Mouse (Mus musculus) gastrocnemius, adult 18-20 months (tissue): ENCODE data around the gene Plekho1. TPM values are rescaled to one million over a fixed set of nuclear protein-coding genes. Genes with fewer than 3 reads are reported as not detected.
"Not testable (repeated sequence)": the region's sequence is repeated elsewhere in the genome, so short reads cannot be mapped to it uniquely, and the experiment has no call there.

ENCODE experiments used
- DNase-seq: peaks from one replicate; pipeline ENCODE4 v3.0.0; 2021; ENCODE audit warnings: low spot score
- long read RNA-seq, 2 experiments: library from polyadenylated mRNA; stranded (forward); transcript quantifications; one replicate each; pipeline ENCODE4 v2.0.0; 2021
- total RNA-seq, 2 experiments: library from RNA; stranded (reverse); gene quantifications; 2 replicates each; pipeline ENCODE4 v1.2.3; 2021

Plekho1 gene
- 10 to 100 TPM; 13.9 to 22.0 TPM for total RNA-seq
- long read RNA-seq, experiment 1, partial matches to known transcripts, result 0 of 3 reads
- long read RNA-seq, experiment 1, other reads (novel, unspliced or antisense), result 0 of 3 reads
- long read RNA-seq, experiment 2, partial matches to known transcripts, result 0 of 6 reads
- long read RNA-seq, experiment 2, other reads (novel, unspliced or antisense), result 2 of 6 reads

DNA sequence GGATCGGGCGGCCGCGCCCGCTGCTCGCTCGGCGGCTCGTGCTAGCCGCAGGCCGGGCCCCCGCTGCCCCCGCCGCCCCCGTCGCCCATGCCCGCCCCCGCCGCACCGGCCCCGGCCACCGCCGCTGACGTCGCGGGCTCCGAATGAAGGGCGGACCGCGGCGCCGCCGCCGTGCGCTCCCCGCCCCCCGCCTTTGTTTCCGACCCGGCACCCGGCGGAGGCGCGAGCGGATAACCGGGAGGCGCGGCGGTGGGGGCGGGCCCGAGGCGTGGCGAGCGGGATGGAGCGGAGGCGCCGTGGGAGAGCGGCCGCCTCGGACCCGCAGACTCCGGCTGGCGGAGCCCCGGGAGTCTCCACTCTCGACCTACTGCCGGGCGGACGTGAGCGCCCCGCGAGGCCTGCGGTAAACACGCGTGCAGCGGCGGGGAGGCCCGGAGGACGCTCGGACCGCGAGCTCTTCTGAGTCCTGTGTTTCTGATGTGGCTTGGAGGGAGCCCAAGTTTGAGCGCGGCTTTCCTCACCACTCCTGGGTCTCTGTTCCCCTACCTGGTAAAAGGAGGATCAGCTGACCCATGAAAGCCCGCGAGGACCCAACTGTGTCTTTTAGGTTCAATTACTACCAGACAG, at the start of gene Plekho1:
Gene Plekho1 (minus strand): TSS at position 200 of the 627 bp plus-strand sequence.
- no peak for DNase-seq

GRCm38 (mm10) chr3:96044559-96044958, 48.8 kb upstream of the Plekho1 start:
- DNase-seq, result not testable (repeated sequence)

DNA sequence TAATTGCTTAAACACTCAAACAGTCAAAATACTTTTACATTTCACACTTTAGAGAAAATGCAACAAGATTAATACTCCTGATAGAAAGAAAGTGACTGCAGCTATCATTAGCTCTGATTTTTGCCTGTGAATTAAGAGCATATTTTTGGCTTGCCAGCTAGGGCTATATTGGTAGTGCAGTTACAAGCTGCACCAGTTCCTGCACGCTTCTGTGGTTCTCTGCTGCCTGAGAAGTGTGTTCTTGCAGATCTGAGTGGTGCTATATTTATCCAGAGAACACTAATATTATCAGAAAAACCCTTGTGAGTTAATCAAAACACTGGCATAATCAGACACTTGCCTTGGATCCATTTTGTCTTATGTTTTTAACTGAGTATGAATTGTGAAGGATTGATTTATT, 47.3 kb upstream of the Plekho1 start:
- DNase-seq, result no peak

- DNase-seq, result no peak
Measured at GRCm38 (mm10) chr3:96041079-96041478, 45.3 kb upstream of the Plekho1 start.

- DNase-seq, result no peak
Measured at GRCm38 (mm10) chr3:96040663-96041006, 44.8 kb upstream of the Plekho1 start.

DNA sequence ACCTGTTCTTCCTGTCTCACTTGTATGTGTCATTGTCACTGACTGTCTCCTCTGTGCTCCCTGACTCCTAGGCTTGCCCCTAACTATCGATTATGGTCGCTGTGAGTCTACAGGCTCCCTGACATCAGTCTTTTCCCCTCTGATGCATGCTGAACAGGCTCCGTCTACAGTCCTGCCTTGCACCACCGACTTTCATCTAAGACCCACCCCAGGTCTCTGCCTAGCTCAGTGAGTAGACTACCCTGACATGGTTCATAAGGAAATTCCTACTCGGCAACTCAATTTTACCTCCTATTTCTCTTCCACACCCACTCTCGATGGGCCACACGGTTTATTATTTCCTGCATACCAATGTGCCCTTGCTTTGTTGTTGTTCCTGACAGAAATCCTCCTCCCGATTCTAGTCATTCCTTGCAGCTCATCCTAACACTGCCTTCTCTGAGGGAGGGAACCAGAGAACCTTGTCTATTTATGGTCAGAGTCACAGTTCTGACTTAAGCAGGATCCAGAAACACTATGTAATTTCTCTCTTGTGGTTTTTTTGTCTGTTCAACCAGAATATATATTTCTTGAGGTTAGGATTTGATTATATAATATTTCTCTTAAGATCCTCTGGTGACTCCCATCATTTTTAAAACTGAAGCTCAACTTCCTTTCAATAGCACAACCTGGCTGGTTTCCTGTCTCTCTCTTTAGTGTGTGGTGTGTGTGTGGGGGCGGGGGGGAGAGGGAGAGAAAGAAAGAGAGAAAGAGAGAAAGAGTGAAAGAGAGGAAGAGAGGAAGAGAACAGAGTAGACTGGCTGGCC, 44.3 kb upstream of the Plekho1 start:
- DNase-seq, result no peak

- DNase-seq, result no peak
Measured at GRCm38 (mm10) chr3:96038851-96039250, 43.0 kb upstream of the Plekho1 start.

GRCm38 (mm10) chr3:96038156-96038555, 42.4 kb upstream of the Plekho1 start:
- DNase-seq, result no peak

DNA sequence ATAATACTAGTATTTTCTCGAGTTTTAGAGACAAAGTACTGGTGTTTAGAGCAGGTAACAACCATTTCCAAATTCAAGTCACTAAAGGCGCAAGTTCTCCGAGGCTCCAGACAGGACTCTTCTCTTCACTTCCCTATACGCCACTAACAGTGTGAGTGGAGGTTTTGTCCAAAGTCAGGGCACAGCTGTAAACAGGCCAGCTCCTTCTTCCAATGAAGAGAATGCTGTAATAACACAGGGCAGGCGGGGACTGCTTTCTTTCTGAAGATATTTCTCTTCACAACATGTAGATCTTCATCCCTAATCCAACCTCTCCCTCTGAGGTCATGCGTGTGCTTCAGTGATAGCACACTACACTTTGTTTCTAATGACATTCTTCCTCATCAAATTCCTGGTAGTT, 41.0 kb upstream of the Plekho1 start:
- no peak for DNase-seq

GRCm38 (mm10) chr3:96033046-96033445, 37.2 kb upstream of the Plekho1 start:
- no peak for DNase-seq

DNA sequence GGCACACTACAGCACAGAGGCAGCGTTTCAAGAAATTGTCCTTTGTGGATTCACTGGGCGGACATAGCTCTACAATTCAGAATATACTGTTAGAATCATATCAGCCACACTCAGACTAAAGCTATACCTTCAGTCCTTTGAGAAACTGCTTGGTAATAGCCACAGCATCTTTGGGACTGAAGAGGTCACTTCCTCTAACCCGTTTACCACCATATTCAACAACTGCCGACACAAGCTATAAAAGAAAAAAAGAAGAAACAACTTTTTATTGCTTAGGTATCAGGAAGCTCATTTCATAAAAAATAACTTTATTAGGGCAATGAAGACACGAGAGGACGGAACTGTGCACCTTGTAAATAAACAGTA, 36.8 kb upstream of the Plekho1 start:
- DNase-seq, result no peak

GRCm38 (mm10) chr3:96031991-96032651, 36.3 kb upstream of the Plekho1 start:
- no peak for DNase-seq

GRCm38 (mm10) chr3:96029766-96030165, 34.0 kb upstream of the Plekho1 start:
- no peak for DNase-seq

- no peak for DNase-seq
Measured at GRCm38 (mm10) chr3:96029336-96029735, 33.5 kb upstream of the Plekho1 start.

DNA sequence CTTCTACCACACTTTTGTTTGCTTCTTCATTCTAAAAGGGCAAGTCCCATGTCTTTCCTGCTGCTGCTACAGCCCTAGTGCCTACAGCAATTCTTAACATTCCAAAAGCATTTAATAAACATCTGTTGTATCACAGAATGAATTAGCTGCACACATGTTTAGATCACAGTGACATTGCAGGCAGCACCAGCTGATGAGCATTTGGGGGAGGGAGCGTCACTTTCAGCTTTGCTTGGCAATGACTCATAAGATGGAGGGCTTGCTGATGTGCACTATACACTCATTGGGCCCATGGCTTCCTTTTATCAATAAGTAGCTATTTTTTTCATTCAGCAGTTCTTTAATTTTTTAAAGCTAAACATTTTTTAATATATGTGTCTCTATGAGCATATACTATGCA, 32.1 kb upstream of the Plekho1 start:
- no peak for DNase-seq

- no peak for DNase-seq
Measured at GRCm38 (mm10) chr3:96027145-96027544, 31.3 kb upstream of the Plekho1 start.

GRCm38 (mm10) chr3:96021421-96022128, 25.8 kb upstream of the Plekho1 start:
- no peak for DNase-seq

DNA sequence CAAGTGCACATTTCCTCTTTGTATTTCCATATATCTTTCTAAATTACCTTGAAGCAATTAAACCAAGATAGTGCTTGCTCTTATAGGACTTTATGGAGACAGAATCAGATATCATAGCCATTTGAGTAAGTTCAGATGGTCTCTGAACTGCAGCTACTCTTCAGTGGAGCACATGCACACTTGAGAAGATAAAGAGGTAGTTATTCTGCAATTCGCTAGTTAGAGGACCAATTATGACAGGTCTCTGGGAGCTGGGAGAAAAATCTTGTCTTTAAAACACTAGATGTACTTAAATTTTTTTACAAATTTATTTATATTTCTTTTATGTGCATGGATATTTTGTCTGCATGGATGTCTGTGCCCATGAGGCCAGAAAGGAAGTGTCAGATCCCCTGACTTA, 24.9 kb upstream of the Plekho1 start:
- DNase-seq, result no peak

GRCm38 (mm10) chr3:96017461-96017860, 21.7 kb upstream of the Plekho1 start:
- DNase-seq, result no peak

- no peak for DNase-seq
Measured at GRCm38 (mm10) chr3:96016257-96016889, 20.6 kb upstream of the Plekho1 start.

GRCm38 (mm10) chr3:96015681-96016080, 19.9 kb upstream of the Plekho1 start:
- DNase-seq, result no peak
